Mouse (Mus musculus): ENCODE measurements at regions not wholly inside any gene's neighbourhood (a gene's known extent, or its start where the extent isn't known, plus 50 kb on each side); places are given as distances from the start of the nearest gene placed in this dataset.
"Not testable (repeated sequence)": the region's sequence is repeated elsewhere in the genome, so short reads cannot be mapped to it uniquely, and the experiment has no call there.

- H3K4me1 ChIP-seq (ENCODE audit: insufficient read depth), result no peaks in the 10 kb centered on the region
- DNase-seq (no peak), ATAC-seq (no peak)
- H3K4me3 ChIP-seq (ENCODE audit: low read depth, low read length), result no peak overlapping the region
- no peak overlapping the region for H3K27ac ChIP-seq (ENCODE audit: low read depth)
- no peak overlapping the region for H3K9ac ChIP-seq (replicated peaks)
- no peaks in the 10 kb centered on the region for H3K36me3 ChIP-seq (replicated peaks; ENCODE audit: insufficient read depth, low read length)
- H3K9me3 ChIP-seq (ENCODE audit: low read length), result no peaks in the 10 kb centered on the region
- WGBS (ENCODE audit: insufficient replicate concordance), result 84% methylated on average over 3 of the region's 3 CpGs
- no peaks in the 10 kb centered on the region for H3K27me3 ChIP-seq (ENCODE audit: insufficient read depth, low read length)
- no peak for TF ChIP-seq EP300 (IDR thresholded peaks at IDR 0.05; ENCODE audit: low read depth)
- TF ChIP-seq CTCF (IDR thresholded peaks at IDR 0.05; ENCODE audit: low read depth), result no peak
- H3K4me2 ChIP-seq (ENCODE audit: low read depth, low read length), result no peak overlapping the region
Observed at GRCm38 (mm10) chr2:53388652-53389051, 197.1 kb downstream of the Arl6ip6 start.

GRCm38 (mm10) chr2:53414471-53414870, 222.9 kb downstream of the Arl6ip6 start:
- H3K36me3 ChIP-seq (replicated peaks; ENCODE audit: insufficient read depth, low read length), result no peaks in the 10 kb centered on the region
- ATAC-seq (no peak), DNase-seq (no peak)
- no peak overlapping the region for H3K4me3 ChIP-seq (ENCODE audit: low read depth, low read length)
- 77% methylated on average over 2 of the region's 2 CpGs for WGBS (ENCODE audit: insufficient replicate concordance)
- TF ChIP-seq CTCF (IDR thresholded peaks at IDR 0.05; ENCODE audit: low read depth), result no peak
- no peak for TF ChIP-seq EP300 (IDR thresholded peaks at IDR 0.05; ENCODE audit: low read depth)
- no peaks in the 10 kb centered on the region for H3K4me1 ChIP-seq (ENCODE audit: insufficient read depth)
- no peaks in the 10 kb centered on the region for H3K27me3 ChIP-seq (ENCODE audit: insufficient read depth, low read length)
- no peak overlapping the region for H3K9ac ChIP-seq (replicated peaks)
- no peak overlapping the region for H3K27ac ChIP-seq (ENCODE audit: low read depth)
- H3K4me2 ChIP-seq (ENCODE audit: low read depth, low read length), result no peak overlapping the region
- H3K9me3 ChIP-seq (ENCODE audit: low read length), result no peaks in the 10 kb centered on the region

- H3K4me2 ChIP-seq (ENCODE audit: low read depth, low read length), result no peak overlapping the region
- H3K9ac ChIP-seq (replicated peaks), result no peak overlapping the region
- no peaks in the 10 kb centered on the region for H3K4me1 ChIP-seq (ENCODE audit: insufficient read depth)
- H3K27me3 ChIP-seq (ENCODE audit: insufficient read depth, low read length), result no peaks in the 10 kb centered on the region
- 64% methylated on average over 5 of the region's 5 CpGs for WGBS (ENCODE audit: insufficient replicate concordance)
- no peak for TF ChIP-seq CTCF (IDR thresholded peaks at IDR 0.05; ENCODE audit: low read depth)
- no peak for TF ChIP-seq EP300 (IDR thresholded peaks at IDR 0.05; ENCODE audit: low read depth)
- ATAC-seq (no peak), DNase-seq (no peak)
- H3K27ac ChIP-seq (ENCODE audit: low read depth), result no peak overlapping the region
- no peak overlapping the region for H3K4me3 ChIP-seq (ENCODE audit: low read depth, low read length)
- H3K9me3 ChIP-seq (ENCODE audit: low read length), result no peaks in the 10 kb centered on the region
- no peaks in the 10 kb centered on the region for H3K36me3 ChIP-seq (replicated peaks; ENCODE audit: insufficient read depth, low read length)
Observed at GRCm38 (mm10) chr2:53437046-53437815, 245.7 kb downstream of the Arl6ip6 start.

DNA sequence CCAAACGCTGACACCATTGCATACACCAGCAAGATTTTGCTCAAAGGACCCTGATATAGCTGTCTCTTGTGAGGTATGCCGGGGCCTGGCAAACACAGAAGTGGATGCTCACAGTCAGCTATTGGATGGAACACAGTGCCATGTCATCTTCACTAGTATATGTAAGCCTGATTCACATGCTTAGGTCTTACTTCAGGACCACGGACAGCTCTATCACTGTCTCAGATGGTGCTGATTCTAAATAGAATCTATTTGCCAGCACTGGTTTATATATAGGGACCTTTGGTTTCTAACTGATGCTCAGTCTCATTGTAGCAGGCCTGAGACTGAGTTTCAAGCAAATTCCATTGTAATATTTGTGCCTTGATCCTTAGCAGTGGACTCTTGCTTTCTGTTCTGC, 248.8 kb downstream of the Arl6ip6 start:
- H3K36me3 ChIP-seq (replicated peaks; ENCODE audit: insufficient read depth, low read length); H3K9me3 ChIP-seq (ENCODE audit: low read length); H3K27me3 ChIP-seq (ENCODE audit: insufficient read depth, low read length); H3K4me2 ChIP-seq (ENCODE audit: low read depth, low read length); ATAC-seq; H3K4me3 ChIP-seq (ENCODE audit: low read depth, low read length); H3K4me1 ChIP-seq (ENCODE audit: insufficient read depth); H3K27ac ChIP-seq (ENCODE audit: low read depth); H3K9ac ChIP-seq (replicated peaks); DNase-seq: not testable (repeated sequence)
- WGBS (ENCODE audit: insufficient replicate concordance), result 35% methylated on average over 3 of the region's 3 CpGs

DNA sequence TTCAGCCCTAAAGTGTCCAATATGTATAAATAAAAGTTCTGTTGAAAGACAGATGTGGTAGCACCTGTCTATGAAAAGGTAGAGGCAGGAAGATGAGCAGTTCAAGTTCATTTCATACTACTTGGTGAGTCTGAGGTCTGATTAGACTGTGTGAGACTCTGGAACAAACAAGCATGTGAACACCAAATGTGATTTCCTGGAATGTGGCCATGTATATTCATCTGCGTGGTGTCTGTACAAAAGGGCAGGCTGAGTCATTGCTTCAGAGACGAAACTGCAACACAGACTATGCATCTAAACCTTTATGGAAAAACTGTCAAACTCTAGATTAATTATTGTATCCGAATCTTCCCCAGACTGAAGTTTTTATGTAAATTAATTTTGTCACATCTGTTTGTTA, 268.7 kb downstream of the Arl6ip6 start:
- Histone ChIP-seq H3K27me3 (ENCODE audit: insufficient read depth, low read length) (no peaks in the 10 kb centered on the region), H3K9me3 (ENCODE audit: low read length) (no peaks in the 10 kb centered on the region), H3K4me2 (ENCODE audit: low read depth, low read length) (no peak overlapping the region), H3K4me1 (ENCODE audit: insufficient read depth) (no peaks in the 10 kb centered on the region), H3K4me3 (ENCODE audit: low read depth, low read length) (no peak overlapping the region), H3K36me3 (replicated peaks; ENCODE audit: insufficient read depth, low read length) (no peaks in the 10 kb centered on the region), H3K9ac (replicated peaks) (no peak overlapping the region), H3K27ac (ENCODE audit: low read depth) (no peak overlapping the region)
- no peak for DNase-seq
- ATAC-seq, result no peak
- 58% methylated on average over 3 of the region's 3 CpGs for WGBS (ENCODE audit: insufficient replicate concordance)
- no peak for TF ChIP-seq EP300 (IDR thresholded peaks at IDR 0.05; ENCODE audit: low read depth)
- TF ChIP-seq CTCF (IDR thresholded peaks at IDR 0.05; ENCODE audit: low read depth), result no peak

- Histone ChIP-seq H3K9me3 (ENCODE audit: low read length) (no peaks in the 10 kb centered on the region), H3K27me3 (ENCODE audit: insufficient read depth, low read length) (no peaks in the 10 kb centered on the region), H3K4me3 (ENCODE audit: low read depth, low read length) (no peak overlapping the region), H3K4me2 (ENCODE audit: low read depth, low read length) (no peak overlapping the region), H3K9ac (replicated peaks) (no peak overlapping the region), H3K27ac (ENCODE audit: low read depth) (no peak overlapping the region), H3K4me1 (ENCODE audit: insufficient read depth) (no peaks in the 10 kb centered on the region), H3K36me3 (replicated peaks; ENCODE audit: insufficient read depth, low read length) (no peaks in the 10 kb centered on the region)
- no peak for DNase-seq
- TF ChIP-seq EP300 (IDR thresholded peaks at IDR 0.05; ENCODE audit: low read depth) (no peak), CTCF (IDR thresholded peaks at IDR 0.05; ENCODE audit: low read depth) (no peak)
- no peak for ATAC-seq
- WGBS (ENCODE audit: insufficient replicate concordance), result 81% methylated on average over 4 of the region's 4 CpGs
Observed at GRCm38 (mm10) chr2:53474455-53474854, 282.9 kb downstream of the Arl6ip6 start.

- H3K27ac ChIP-seq (ENCODE audit: low read depth); H3K4me1 ChIP-seq (ENCODE audit: insufficient read depth); H3K36me3 ChIP-seq (replicated peaks; ENCODE audit: insufficient read depth, low read length); H3K27me3 ChIP-seq (ENCODE audit: insufficient read depth, low read length); H3K9ac ChIP-seq (replicated peaks); DNase-seq; H3K4me3 ChIP-seq (ENCODE audit: low read depth, low read length); ATAC-seq; H3K9me3 ChIP-seq (ENCODE audit: low read length); H3K4me2 ChIP-seq (ENCODE audit: low read depth, low read length): not testable (repeated sequence)
- 35% methylated on average over 4 of the region's 4 CpGs for WGBS (ENCODE audit: insufficient replicate concordance)
Observed at GRCm38 (mm10) chr2:53479051-53479450, 287.5 kb downstream of the Arl6ip6 start.

Measured in liver, postnatal 0 days (tissue).